Mouse (Mus musculus) gastrocnemius, postnatal 25 days (tissue): ENCODE results near the gene Hist1h2ai. TPM values are rescaled to one million over a fixed set of nuclear protein-coding genes. Genes with fewer than 3 reads are reported as not detected.

Source experiments
- microRNA-seq, 2 experiments: library from miRNA; unstranded; fragments of <30 nt; microRNA quantifications; one replicate each; pipeline ENCODE4 v1.2.0; 2021; ENCODE audit warnings: borderline replicate concordance in 2 of 2
- total RNA-seq, 2 experiments: library from RNA; stranded (reverse); gene quantifications; 1 replicate in 1 of 2; 2 replicates in 1 of 2; pipeline ENCODE4 v1.2.3; 2021

The Hist1h2ai gene
- total RNA-seq, 2 experiments from 2014 or later = 4.4 to 21.0 TPM

Small RNAs within 50 kb of the gene (microRNA-seq; reads per million reads assigned to microRNA genes)
- 0 reads per million in 2 experiments for gene Gm44357
- 0 reads per million in 2 experiments for gene Gm44367
- 0 reads per million in 2 experiments for gene Gm44454

Other genes starting within 250 kb of the Hist1h2ai start
- gene Nkapl, start 247.9 kb upstream of the Hist1h2ai start, total RNA-seq = under 1 TPM in 1 of 2 experiments, not detected in 1; 0.18 TPM
- under 1 TPM; 0.41 to 0.59 TPM for gene Zkscan4, start 237.5 kb upstream of the Hist1h2ai start, total RNA-seq
- gene Gm10065, start 237.0 kb upstream of the Hist1h2ai start, total RNA-seq = not detected
- 10 to 100 TPM; 20.2 to 21.5 TPM for gene AK157302, start 221.2 kb upstream of the Hist1h2ai start, total RNA-seq
- 100 to 1,000 TPM; 119 to 147 TPM for gene Gm11273, start 215.0 kb upstream of the Hist1h2ai start, total RNA-seq
- gene Zkscan8, start 185.3 kb upstream of the Hist1h2ai start, total RNA-seq = 1 to 10 TPM; 3.8 to 5.4 TPM
- not detected for gene Olfr1366, start 173.6 kb upstream of the Hist1h2ai start, total RNA-seq
- not detected for gene Olfr1535, start 156.5 kb upstream of the Hist1h2ai start, total RNA-seq
- gene Olfr1364, start 134.7 kb upstream of the Hist1h2ai start, total RNA-seq = not detected
- gene Olfr1362, start 102.4 kb upstream of the Hist1h2ai start, total RNA-seq = not detected
- gene Olfr11, start 73.9 kb upstream of the Hist1h2ai start, total RNA-seq = not detected
- not detected for gene Olfr1361, start 53.0 kb upstream of the Hist1h2ai start, total RNA-seq
- not detected for gene Olfr1360, start 39.0 kb upstream of the Hist1h2ai start, total RNA-seq
- not detected for gene Olfr1359, start 18.3 kb upstream of the Hist1h2ai start, total RNA-seq
- gene Hist1h2bl, start 279 bp upstream of the Hist1h2ai start, total RNA-seq = 10 to 100 TPM; 15.1 to 26.3 TPM
- gene Hist1h3h, start 1.2 kb downstream of the Hist1h2ai start, total RNA-seq = 10 to 100 TPM; 10.1 to 40.0 TPM
- gene Hist1h2bm, start 5.6 kb downstream of the Hist1h2ai start, total RNA-seq = 1 to 10 TPM; 1.1 to 5.1 TPM
- gene Hist1h4j, start 18.6 kb downstream of the Hist1h2ai start, total RNA-seq = 1 to 10 TPM; 1.2 to 4.0 TPM
- 10 to 100 TPM; 31.9 to 37.5 TPM for gene Hist1h4k, start 34.1 kb downstream of the Hist1h2ai start, total RNA-seq
- gene Hist1h2ak, start 37.4 kb downstream of the Hist1h2ai start, total RNA-seq = 1 to 10 TPM; 2.7 to 6.4 TPM
- 1 to 10 TPM; 5.1 to 9.0 TPM for gene Hist1h2bn, start 37.7 kb downstream of the Hist1h2ai start, total RNA-seq
- gene Hist1h1b, start 64.2 kb downstream of the Hist1h2ai start, total RNA-seq = 1 to 10 TPM; 3.9 to 9.2 TPM
- gene Hist1h3i, start 66.9 kb downstream of the Hist1h2ai start, total RNA-seq = 10 to 100 TPM; 20.0 to 23.8 TPM
- gene Hist1h2an, start 70.8 kb downstream of the Hist1h2ai start, total RNA-seq = 1 to 10 TPM; 1.0 to 2.4 TPM
- 1 to 10 TPM; 5.3 to 6.0 TPM for gene Hist1h2bp, start 71.0 kb downstream of the Hist1h2ai start, total RNA-seq
- 10 to 100 TPM; 18.0 to 21.3 TPM for gene Hist1h2bq, start 93.8 kb downstream of the Hist1h2ai start, total RNA-seq
- 10 to 100 TPM in 1 of 2 experiments, not detected in 1; 24.7 TPM for gene Hist1h2ao, start 94.0 kb downstream of the Hist1h2ai start, total RNA-seq
- 10 to 100 TPM; 49.0 to 65.1 TPM for gene Hist1h4m, start 95.3 kb downstream of the Hist1h2ai start, total RNA-seq
- 10 to 100 TPM; 14.1 to 20.2 TPM for gene Hist1h4n, start 115.8 kb downstream of the Hist1h2ai start, total RNA-seq
- 10 to 100 TPM in 1 of 2 experiments, not detected in 1; 17.0 TPM for gene Hist1h2ap, start 117.1 kb downstream of the Hist1h2ai start, total RNA-seq
- gene Hist1h2br, start 117.3 kb downstream of the Hist1h2ai start, total RNA-seq = 10 to 100 TPM; 17.7 to 21.3 TPM
- under 1 TPM; 0.26 to 0.54 TPM for gene Zfp184, start 228.7 kb downstream of the Hist1h2ai start, total RNA-seq